Mouse (Mus musculus) testis, adult 2 months (tissue): ENCODE data around the gene Rpap2.

Experiments used
- CTCF ChIP-seq: fragments of 200-500 bp; IDR thresholded peaks from 2 replicates; pipeline ENCODE4 v1.5.1; 2012; ENCODE audit warnings: low read depth, mild to moderate bottlenecking, inconsistent platforms, low read length, moderate library complexity; ENCODE audit not compliant: control insufficient read depth, insufficient read depth, insufficient replicate concordance
- POLR2A ChIP-seq: fragments of 200-500 bp; IDR thresholded peaks from 2 replicates; pipeline ENCODE4 v1.6.1; 2012; ENCODE audit warnings: low read depth, mild to moderate bottlenecking, inconsistent platforms, low read length, moderate library complexity; ENCODE audit not compliant: control insufficient read depth

DNA sequence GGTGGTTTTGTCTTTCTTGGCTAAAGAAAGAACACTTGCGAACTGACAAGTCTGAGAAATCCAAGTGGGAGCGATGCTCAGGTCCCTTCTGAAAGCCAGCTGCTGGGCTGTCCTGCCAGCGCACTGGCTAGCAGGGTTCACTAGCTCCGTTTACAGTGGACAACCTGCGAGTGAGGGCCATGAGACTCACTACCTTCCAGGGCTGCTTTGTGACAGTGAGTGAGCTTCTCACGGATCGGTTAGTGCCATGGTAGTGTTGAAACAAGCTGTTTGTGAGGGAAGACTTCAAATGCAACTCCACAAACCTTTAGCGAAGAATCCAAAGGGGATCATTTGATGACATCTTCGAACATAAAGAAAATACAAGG, 91.3 kb downstream of the Rpap2 start:
- TF ChIP-seq CTCF: no peak
- TF ChIP-seq POLR2A: no peak
